ENCODE assay signal across 9 mouse cellular contexts in genomic region chr14:62292166-62292487, GRCm38 (mm10). TPM values are rescaled to one million over a fixed set of nuclear protein-coding genes. Genes with fewer than 3 reads are reported as not detected.
DNase-seq lines count a peak whose midpoint lies in the region; ATAC-seq and TF ChIP-seq lines count a peak whose summit lies in the region.
"Had no signal": no experiment of that assay in that cellular context is flagged by ENCODE, and none has a peak within 500 bp of the region (broad histone marks: within the 10 kb centered on the region; RNA-seq: fewer than 3 reads in every experiment).

No protein-coding gene starts in this region.

- peak overlapping the region; percentile 97 for H3K4me2 ChIP-seq in heart, embryonic 13.5 days
- peak overlapping the region; percentile 98 for H3K4me2 ChIP-seq in forebrain, embryonic 16.5 days (ENCODE audit: low read length)
- peak overlapping the region; percentile 63 for H3K4me2 ChIP-seq in liver, embryonic 14.5 days (ENCODE audit: low read depth)

- DNase-seq in heart, postnatal 25 days (ENCODE audit: low spot score): no peak
- DNase-seq in liver, embryonic 14.5 days (ENCODE audit: low read depth in 3 of 3, low spot score in 3 of 3): no peak
- DNase-seq in urinary bladder, postnatal 25 days (ENCODE audit: low spot score): no peak
- no peak for DNase-seq in left cerebral cortex, adult 18-20 months (ENCODE audit: low spot score in 2 of 2)

- no peak for TF ChIP-seq POLR2A in ES-Bruce4 (IDR thresholded peaks at IDR 0.05; ENCODE audit: insufficient read depth, low read length)

- H3K4me3 ChIP-seq in heart, embryonic 13.5 days: peak overlapping the region; percentile 58
- peak overlapping the region; percentile 59 for H3K4me3 ChIP-seq in ES-Bruce4 (ENCODE audit: low read depth, low read length)
- H3K4me3 ChIP-seq in forebrain, embryonic 16.5 days (replicated peaks; ENCODE audit: low read length): peak overlapping the region; percentile 80
- no peak overlapping the region for H3K4me3 ChIP-seq in liver, embryonic 14.5 days (ENCODE audit: insufficient read depth in 1 of 2, low read depth in 2 of 2, low read length in 2 of 2)

- intact Hi-C loops in heart, postnatal 25 days (cut with DNase I): no loop called here

- no peak for ATAC-seq in heart, embryonic 13.5 days (ENCODE audit: extremely low read depth, insufficient number of reproducible peaks, low FRiP score, low TSS enrichment)
- ATAC-seq in forebrain, embryonic 16.5 days: no peak
- no peak for ATAC-seq in liver, embryonic 14.5 days (ENCODE audit: insufficient read depth)
- ATAC-seq in CD4-positive, CD25-positive, alpha-beta regulatory T cell, adult 4 months: no peak

- WGBS in heart, embryonic 13.5 days: 44% methylated on average over 5 of the region's 7 CpGs
- WGBS in forebrain, embryonic 16.5 days: 35% methylated on average over 7 of the region's 7 CpGs
- 38% methylated on average over 6 of the region's 7 CpGs for WGBS in liver, embryonic 14.5 days (ENCODE audit: insufficient replicate concordance)

- H3K27ac ChIP-seq in heart, embryonic 13.5 days (replicated peaks): no peak overlapping the region
- H3K27ac ChIP-seq in ES-Bruce4 (ENCODE audit: insufficient read depth, low read length): no peak overlapping the region
- peak overlapping the region; percentile 67 for H3K27ac ChIP-seq in forebrain, embryonic 16.5 days (ENCODE audit: low read length)
- H3K27ac ChIP-seq in liver, embryonic 14.5 days: no peak overlapping the region

- peaks cover 10% of the 10 kb centered on the region for H3K4me1 ChIP-seq in heart, embryonic 13.5 days
- no peaks in the 10 kb centered on the region for H3K4me1 ChIP-seq in ES-Bruce4 (ENCODE audit: control insufficient read depth, insufficient read depth, low read length)
- H3K4me1 ChIP-seq in forebrain, embryonic 16.5 days (replicated peaks; ENCODE audit: control insufficient read depth, insufficient read depth, low read length): peaks cover 17% of the 10 kb centered on the region
- no peaks in the 10 kb centered on the region for H3K4me1 ChIP-seq in liver, embryonic 14.5 days (replicated peaks; ENCODE audit: control insufficient read depth in 2 of 2, insufficient read depth in 2 of 2, low read length in 1 of 2)

- H3K27me3 ChIP-seq in heart, embryonic 13.5 days (replicated peaks): peaks cover 5% of the 10 kb centered on the region; the same call in 1 of the 2 replicates
- no peaks in the 10 kb centered on the region for H3K27me3 ChIP-seq in ES-Bruce4 (ENCODE audit: control insufficient read depth, insufficient read depth, low read length, poor library complexity, severe bottlenecking)
- H3K27me3 ChIP-seq in forebrain, embryonic 16.5 days (replicated peaks; ENCODE audit: control insufficient read depth, insufficient read depth, low read length): no peaks in the 10 kb centered on the region
- peaks cover 5% of the 10 kb centered on the region for H3K27me3 ChIP-seq in liver, embryonic 14.5 days (ENCODE audit: control insufficient read depth, insufficient read depth, low read length)

- TF ChIP-seq EP300 in ES-Bruce4 (IDR thresholded peaks at IDR 0.05; ENCODE audit: insufficient read depth, low read depth, low read length): no peak
- TF ChIP-seq EP300 in liver, embryonic 14.5 days (IDR thresholded peaks at IDR 0.05; ENCODE audit: low read depth): no peak

- H3K36me3 ChIP-seq in heart, embryonic 13.5 days: no peaks in the 10 kb centered on the region
- no peaks in the 10 kb centered on the region for H3K36me3 ChIP-seq in ES-Bruce4 (ENCODE audit: control insufficient read depth, insufficient read depth, low read length, poor library complexity, severe bottlenecking)
- no peaks in the 10 kb centered on the region for H3K36me3 ChIP-seq in forebrain, embryonic 16.5 days (ENCODE audit: control insufficient read depth, insufficient read depth)
- H3K36me3 ChIP-seq in liver, embryonic 14.5 days (replicated peaks; ENCODE audit: control insufficient read depth, insufficient read depth, low read depth): no peaks in the 10 kb centered on the region

- no peaks in the 10 kb centered on the region for H3K9me3 ChIP-seq in heart, embryonic 13.5 days
- no peaks in the 10 kb centered on the region for H3K9me3 ChIP-seq in ES-Bruce4 (replicated peaks; ENCODE audit: control insufficient read depth, insufficient read depth, low read length, poor library complexity, severe bottlenecking)
- no peaks in the 10 kb centered on the region for H3K9me3 ChIP-seq in forebrain, embryonic 16.5 days (ENCODE audit: control insufficient read depth, low read length)
- no peaks in the 10 kb centered on the region for H3K9me3 ChIP-seq in liver, embryonic 14.5 days (ENCODE audit: control insufficient read depth, low read length)

- TF ChIP-seq CTCF in ES-Bruce4 (IDR thresholded peaks at IDR 0.05; ENCODE audit: low read depth, low read length): no peak
- TF ChIP-seq CTCF in liver, embryonic 14.5 days (IDR thresholded peaks at IDR 0.05; ENCODE audit: low read depth): no peak

- H3K9ac ChIP-seq in heart, embryonic 13.5 days: peak overlapping the region; percentile 81
- peak overlapping the region; percentile 56 for H3K9ac ChIP-seq in ES-Bruce4 (ENCODE audit: low read depth, poor library complexity, severe bottlenecking)
- H3K9ac ChIP-seq in forebrain, embryonic 16.5 days (replicated peaks; ENCODE audit: low read depth, low read length): peak overlapping the region; percentile 93
- H3K9ac ChIP-seq in liver, embryonic 14.5 days (replicated peaks): no peak overlapping the region

RNA-seq across cellular contexts. Expression of gene Rnaseh2b, which starts 0.3 kb away (rescaled TPM):
- 53.4 and 59.4 TPM in 2 replicates for polyA plus RNA-seq in heart, embryonic 13.5 days (2015; fragmentation: Nextera tagmentation; extraction: Ambion mirVana)
- 10 to 100 TPM in 1 of 2 experiments, 1 to 10 TPM in 1; 9.9 to 11.1 TPM for total RNA-seq in heart, postnatal 25 days (2021)
- polyA plus RNA-seq in ES-Bruce4 (2011; ENCODE audit: insufficient read depth, insufficient read length, low read depth, missing spikeins): 74.1 and 75.0 TPM in 2 replicates
- 47.9 and 64.0 TPM in 2 replicates for polyA plus RNA-seq in forebrain, embryonic 16.5 days (2015; fragmentation: Nextera tagmentation; extraction: Ambion mirVana)
- polyA plus RNA-seq in liver, embryonic 14.5 days (2012; rRNA removed): 16.8 and 29.8 TPM in 2 replicates
- polyA plus RNA-seq in liver, embryonic 14.5 days (2014; fragmentation: Nextera tagmentation; extraction: Ambion mirVana): 75.6 and 77.6 TPM in 2 replicates
- 10 to 100 TPM; 24.5 to 34.1 TPM for polyA plus RNA-seq in CD4-positive, CD25-positive, alpha-beta regulatory T cell, adult 4 months (2017; shearing (Covaris generic))
- total RNA-seq in left cerebral cortex, adult 18-20 months (2021): 10 to 100 TPM in 1 of 2 experiments, 1 to 10 TPM in 1; 8.2 to 10.8 TPM

RNA-seq across cellular contexts. Expression of gene Dleu7, which starts 0.7 kb away (rescaled TPM):
- 1.1 and 1.2 TPM in 2 replicates for polyA plus RNA-seq in heart, embryonic 13.5 days (2015; fragmentation: Nextera tagmentation; extraction: Ambion mirVana)
- total RNA-seq in heart, postnatal 25 days (2021): under 1 TPM in 1 of 2 experiments, not detected in 1; 0.20 TPM
- polyA plus RNA-seq in ES-Bruce4 (2011; ENCODE audit: insufficient read depth, insufficient read length, low read depth, missing spikeins): 0.46 TPM in 1 of 2 replicates, not detected in the other
- polyA plus RNA-seq in forebrain, embryonic 16.5 days (2015; fragmentation: Nextera tagmentation; extraction: Ambion mirVana): 21.0 and 21.3 TPM in 2 replicates
- 0.07 and 0.08 TPM in 2 replicates for polyA plus RNA-seq in liver, embryonic 14.5 days (2012; rRNA removed)
- 0.18 TPM in 1 of 2 replicates, not detected in the other for polyA plus RNA-seq in liver, embryonic 14.5 days (2014; fragmentation: Nextera tagmentation; extraction: Ambion mirVana)
- not detected for polyA plus RNA-seq in CD4-positive, CD25-positive, alpha-beta regulatory T cell, adult 4 months (2017; shearing (Covaris generic))
- 1 to 10 TPM; 6.0 to 7.0 TPM for total RNA-seq in left cerebral cortex, adult 18-20 months (2021)
- total RNA-seq: gastrocnemius, adult 8-10 months had no signal

Comparison
In these comparisons a context has a peak if more than half of its experiments do, and no peak if none do; other contexts are left out.
1. H3K4me3 ChIP-seq: peak in heart, embryonic 13.5 days (single experiment), ES-Bruce4 (single experiment) and forebrain, embryonic 16.5 days (single experiment); none in liver, embryonic 14.5 days (0 of 2).
2. RNA of gene Dleu7, which starts 0.7 kb away (polyA plus RNA-seq): 21.0 to 21.3 TPM in forebrain, embryonic 16.5 days; 1.1 to 1.2 TPM in heart, embryonic 13.5 days, 0.46 TPM in ES-Bruce4, not detected in CD4-positive, CD25-positive, alpha-beta regulatory T cell, adult 4 months and 0.07 to 0.18 TPM in liver, embryonic 14.5 days; every median in the first group is over 10 times any median in the second.
3. Peak in every context shown above with its lines, with median percentiles within 50 percentile points of each other: H3K4me2 ChIP-seq.